Mouse (Mus musculus): Measurements from ENCODE around the gene Nob1. TPM values are rescaled to one million over a fixed set of nuclear protein-coding genes. Genes with fewer than 3 reads are reported as not detected.

Gene Nob1
- total RNA-seq, 2 experiments from 2014 or later, result 33.3 to 38.3 TPM

DNA sequence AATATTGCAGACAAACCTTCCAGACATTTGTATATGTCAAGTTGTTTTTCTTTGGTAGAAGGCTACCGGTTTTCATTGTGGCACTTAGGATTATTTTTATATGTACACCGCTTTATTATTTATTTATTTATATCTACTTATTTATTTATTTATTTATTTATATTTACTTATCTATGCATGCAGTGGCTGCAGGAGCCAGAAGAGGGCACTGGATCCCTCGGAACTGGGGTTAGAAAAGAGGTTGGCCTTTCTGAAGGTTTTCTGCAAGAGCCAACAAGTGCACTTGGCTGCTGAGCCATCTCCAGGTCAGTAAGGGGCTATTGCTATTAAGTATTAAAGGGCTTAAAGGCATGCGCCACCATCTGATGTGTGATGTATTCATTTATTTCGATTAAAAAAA, 37.0 kb downstream of the Nob1 start:
- DNase-seq (ENCODE audit: low spot score in 2 of 2), result peak in 1 of 2 experiments; percentile 47

DNA sequence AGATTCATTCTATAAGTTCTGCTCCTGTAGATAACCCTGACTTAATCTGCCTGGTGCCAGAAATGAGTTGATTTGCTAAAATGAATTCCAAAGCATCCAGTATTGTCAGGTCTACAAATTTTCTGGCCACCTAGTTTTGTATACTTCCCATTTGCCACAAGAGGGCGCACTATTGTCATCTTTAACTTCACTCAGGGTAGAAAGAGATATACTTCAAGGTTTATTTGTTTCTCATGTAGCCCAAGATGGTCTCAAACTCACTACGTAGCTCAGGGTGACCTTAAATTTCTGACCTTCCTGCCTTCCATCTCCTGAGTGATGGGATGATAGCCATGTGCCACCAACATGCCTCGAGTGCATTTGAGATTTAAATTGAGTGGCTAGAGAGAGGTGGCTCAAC, 38.2 kb downstream of the Nob1 start:
- DNase-seq (ENCODE audit: low spot score in 2 of 2), result peak in 1 of 2 experiments; percentile 40

DNA sequence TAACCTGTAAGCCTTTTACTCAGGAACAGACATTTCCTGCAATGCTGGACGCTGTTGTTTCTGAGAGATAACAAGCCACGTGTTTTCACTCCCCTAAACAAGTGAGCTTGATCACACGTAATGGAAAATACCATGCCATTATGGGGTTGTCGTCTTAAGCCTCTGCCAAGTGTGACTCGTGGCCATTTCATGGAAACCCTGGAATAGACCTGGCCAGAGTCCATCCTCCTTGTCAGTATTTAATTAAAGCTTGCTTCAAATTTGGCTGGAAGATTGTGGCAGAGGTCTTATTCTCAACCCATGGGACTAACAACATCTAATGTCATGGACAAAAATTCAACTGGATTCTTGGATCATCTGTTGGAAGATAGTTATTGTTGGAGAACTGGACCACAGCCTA, 38.7 kb downstream of the Nob1 start:
- no peak for DNase-seq (ENCODE audit: low spot score in 2 of 2)

DNA sequence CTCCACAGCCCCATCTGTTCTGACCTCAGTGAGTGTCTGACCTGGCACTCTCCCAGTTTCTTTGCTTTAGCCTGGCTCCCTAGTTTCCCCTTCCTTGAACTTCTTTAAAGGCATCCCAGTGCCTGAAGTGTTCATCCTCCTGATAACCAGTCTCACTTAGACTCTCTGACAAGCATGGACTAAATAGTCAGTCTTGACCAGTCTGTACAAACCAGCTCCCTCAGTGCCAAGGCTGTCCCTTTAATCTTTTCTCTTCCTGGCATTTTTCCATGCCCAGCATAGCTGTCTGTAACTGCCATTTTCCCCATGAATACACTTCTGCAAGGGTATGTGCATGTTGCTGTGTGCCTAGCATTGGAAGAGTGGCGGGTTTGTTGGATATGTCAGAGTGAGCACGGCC, 39.8 kb downstream of the Nob1 start:
- DNase-seq (ENCODE audit: low spot score in 2 of 2), result no peak

DNA sequence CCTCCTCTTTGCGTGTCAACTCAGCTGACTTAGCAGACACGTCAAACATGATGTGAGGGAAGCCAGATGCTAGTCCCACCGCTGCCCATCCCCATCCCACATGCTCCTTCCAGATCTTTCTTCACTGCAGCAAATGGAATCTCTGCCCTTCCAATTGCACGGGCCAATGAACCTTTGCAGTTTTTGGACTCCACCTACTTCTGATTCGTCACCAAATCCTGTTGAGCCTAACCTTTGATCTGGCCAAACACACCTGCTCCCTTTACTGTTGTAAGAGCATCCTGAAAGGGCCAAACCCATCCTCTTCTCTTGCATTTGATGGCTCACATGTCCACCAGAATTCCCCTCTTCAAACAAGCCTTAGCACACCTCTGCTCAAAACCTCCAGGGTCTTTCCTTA, 40.2 kb downstream of the Nob1 start:
- no peak for DNase-seq (ENCODE audit: low spot score in 2 of 2)

DNA sequence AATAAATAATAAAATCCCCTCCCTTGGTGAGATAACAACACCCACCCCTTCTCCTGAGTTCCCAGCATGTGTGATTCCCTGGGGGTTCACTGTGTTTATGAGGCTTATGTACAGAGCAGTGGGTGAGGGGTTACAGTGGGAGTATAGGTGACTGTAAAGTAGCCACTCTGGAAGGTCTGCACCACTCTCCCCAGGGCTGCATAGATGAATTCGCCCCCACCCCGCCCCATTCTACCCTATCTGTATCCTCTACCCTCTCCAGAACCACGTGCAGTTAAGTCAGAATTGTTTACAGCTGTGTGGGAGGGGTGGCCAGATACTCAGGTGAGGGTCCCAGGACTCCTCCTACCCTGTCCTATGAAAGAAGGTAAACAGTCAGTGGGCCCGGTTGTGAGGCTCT, 42.0 kb downstream of the Nob1 start:
- DNase-seq (ENCODE audit: low spot score in 2 of 2), result no peak

DNA sequence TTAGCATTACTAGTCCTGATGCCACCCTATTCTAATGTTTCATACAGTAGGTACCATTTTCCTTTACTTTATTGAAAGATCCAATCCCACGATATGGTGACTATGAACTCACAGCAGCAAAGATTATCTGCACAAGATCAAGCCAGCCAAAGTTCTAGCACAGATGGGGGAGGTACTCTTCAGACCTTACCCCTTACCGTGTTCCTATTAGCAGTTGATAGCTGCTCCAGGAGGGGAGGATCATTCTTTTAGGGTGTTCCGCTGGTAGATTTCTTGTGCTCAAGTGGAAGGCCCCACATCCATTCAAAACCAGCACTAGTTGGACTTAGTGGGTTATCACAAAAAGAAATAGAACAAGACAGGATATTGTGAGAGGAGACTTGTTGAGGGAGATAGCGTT, 43.2 kb downstream of the Nob1 start:
- no peak for DNase-seq (ENCODE audit: low spot score in 2 of 2)

DNA sequence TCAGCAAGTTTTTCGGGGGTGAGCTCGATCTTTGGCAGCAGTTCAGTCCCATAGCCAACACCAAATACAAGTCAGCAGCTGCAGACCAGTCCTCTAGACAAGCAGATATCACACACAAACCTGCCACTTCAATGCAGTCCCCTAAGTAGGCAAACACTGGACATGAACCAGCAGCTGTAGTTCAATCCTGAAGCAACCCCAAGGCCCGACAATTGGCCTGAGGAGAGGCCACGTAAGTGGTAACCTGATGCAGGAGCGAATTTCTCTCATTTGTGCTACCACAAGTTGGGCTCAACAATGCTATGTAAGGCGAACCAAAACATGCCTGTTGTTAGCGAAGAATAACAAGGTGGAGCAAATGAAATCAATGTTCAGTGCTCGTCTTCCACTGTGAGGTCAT, 44.1 kb downstream of the Nob1 start:
- no peak for DNase-seq (ENCODE audit: low spot score in 2 of 2)

DNA sequence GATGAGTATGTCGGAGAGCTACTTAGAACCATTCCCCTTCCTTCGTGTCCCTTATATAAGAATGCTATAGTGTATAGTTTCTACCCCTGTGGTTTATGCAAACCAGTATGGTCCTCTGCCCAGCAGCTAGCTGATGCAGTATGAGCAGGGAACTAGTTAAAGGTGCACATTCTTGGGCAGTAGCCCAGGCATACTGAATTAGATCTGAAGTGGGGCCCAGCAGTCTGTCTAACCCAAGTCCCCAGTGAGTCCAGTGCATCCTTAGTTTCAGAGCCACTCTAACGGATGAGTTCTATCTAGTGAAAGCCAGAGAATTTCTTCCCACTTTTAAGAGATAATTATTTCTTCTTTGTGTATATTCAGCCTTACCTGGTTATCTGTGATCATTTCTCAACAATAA, 47.5 kb downstream of the Nob1 start:
- no peak for DNase-seq (ENCODE audit: low spot score in 2 of 2)

DNA sequence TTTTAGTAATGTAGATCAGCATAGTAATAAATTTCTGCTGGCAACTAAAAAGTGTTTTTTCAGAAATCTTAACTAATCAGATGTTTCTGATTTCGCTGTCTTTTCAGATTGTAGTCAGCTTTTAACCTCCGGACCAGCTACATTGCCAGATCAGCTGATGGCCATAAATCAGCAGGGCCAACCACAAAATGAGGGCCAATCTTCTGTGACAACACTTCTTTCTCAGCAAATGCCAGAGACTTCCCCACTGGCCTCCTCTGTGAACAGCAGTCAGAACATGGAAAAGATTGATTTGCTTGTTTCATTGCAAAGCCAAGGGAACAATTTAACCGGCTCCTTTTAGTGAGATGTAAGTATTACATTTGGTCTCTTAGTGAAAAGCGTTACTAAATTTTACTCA, 54.5 kb downstream of the Nob1 start:
- no peak for DNase-seq (ENCODE audit: low spot score in 2 of 2)

Other genes with a start within 250 kb of the Nob1 start
- gene Nfat5, start 131.6 kb downstream of the Nob1 start, total RNA-seq (2021), result 10 to 100 TPM; 47.2 to 52.5 TPM
- 1 to 10 TPM; 4.3 to 4.4 TPM for gene Nqo1, start 21.8 kb downstream of the Nob1 start, total RNA-seq (2021)
- 10 to 100 TPM; 37.1 to 38.8 TPM for gene Wwp2, start 11.3 kb upstream of the Nob1 start, total RNA-seq (2021)
- gene Psmd7, start 163.4 kb upstream of the Nob1 start, total RNA-seq (2021), result 100 to 1,000 TPM; 107 TPM

All from layer of hippocampus, postnatal 14 days (tissue).